Mouse (Mus musculus): ENCODE measurements around the gene Tas1r3. TPM values are rescaled to one million over a fixed set of nuclear protein-coding genes. Genes with fewer than 3 reads are reported as not detected.

Gene Tas1r3
- total and polyA plus RNA-seq, 3 experiments: 0.62 to 54.9 (median 1.1) TPM

DNA sequence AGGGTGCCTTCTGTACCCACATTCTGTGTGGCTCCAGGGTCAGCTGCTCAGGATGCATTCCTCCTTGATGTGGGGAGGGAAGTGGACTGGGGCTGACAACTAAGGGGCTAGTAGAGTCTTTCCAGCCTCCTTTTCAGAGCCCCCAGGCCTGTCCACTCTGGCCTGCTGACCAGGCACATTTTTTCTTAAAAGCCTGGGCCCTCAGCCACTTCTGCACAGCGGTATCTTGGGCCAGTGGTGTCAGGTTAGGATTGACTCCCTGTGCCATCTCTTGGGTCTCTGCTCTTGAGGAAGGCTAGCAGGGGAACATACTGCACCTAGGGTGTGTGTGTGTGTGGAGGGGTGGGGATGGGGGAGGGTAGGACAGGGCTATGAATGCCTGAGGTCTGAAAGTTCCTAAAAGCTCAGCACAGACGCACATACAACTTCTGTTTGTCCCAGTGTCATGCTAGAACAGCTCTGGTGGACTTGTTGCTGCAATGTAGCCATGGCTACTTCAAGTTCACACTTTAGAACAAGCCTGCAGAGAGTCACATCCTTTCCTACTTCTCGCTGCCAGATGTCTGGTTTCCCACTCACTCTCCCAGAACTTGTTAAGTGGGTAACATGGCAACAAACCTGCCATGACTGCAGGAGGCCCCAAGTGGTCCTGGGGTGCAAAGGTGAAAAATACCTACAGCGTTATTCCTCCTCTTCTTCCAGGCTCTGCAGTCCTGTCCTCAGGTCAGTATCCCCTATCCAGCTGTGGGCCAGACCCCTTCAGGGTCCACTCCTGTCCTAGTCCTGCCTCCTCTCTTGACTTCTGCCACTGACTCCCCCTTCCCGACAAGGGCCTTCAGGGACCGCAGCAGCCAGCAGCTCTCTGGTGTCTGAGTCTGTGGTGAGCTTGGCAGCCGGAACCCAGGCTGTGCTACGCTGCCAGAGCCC is 22.8 kb downstream of the Tas1r3 start:
- Histone ChIP-seq H3K36me3 (ENCODE audit: control insufficient read depth in 1 of 2, insufficient read depth in 2 of 2, low read length in 2 of 2) (no peaks in the 10 kb centered on the region; a peak in 1 of 4 replicates), H3K4me3 (ENCODE audit: control insufficient read depth in 1 of 2, insufficient read depth in 1 of 2, low read depth in 2 of 2, low read length in 2 of 2) (peak overlapping the region; percentile 78 to 91), H3K9me3 (replicated peaks; ENCODE audit: insufficient read depth, low read length) (no peaks in the 10 kb centered on the region), H3K27ac (ENCODE audit: control insufficient read depth, low read depth, low read length) (peak overlapping the region; percentile 38; the same call in 1 of the 2 replicates), H3K79me2 (ENCODE audit: control insufficient read depth, insufficient read depth, low read length, poor library complexity) (peaks cover 2% of the 10 kb centered on the region; the same call in 1 of the 2 replicates), H3K4me1 (ENCODE audit: control insufficient read depth in 1 of 2, insufficient read depth in 2 of 2, low read length in 2 of 2) (0 out of 4 replicates have a peak, but pooled peaks cover 0 to 3% of the 10 kb centered on the region in 2 experiments), H3K9ac (ENCODE audit: control insufficient read depth, low read depth, low read length, poor library complexity, severe bottlenecking) (peak overlapping the region; percentile 83), H3K27me3 (ENCODE audit: control insufficient read depth in 1 of 2, insufficient read depth in 2 of 2, low read length in 2 of 2) (no peaks in the 10 kb centered on the region)
- peak; percentile 52 for DNase-seq (ENCODE audit: low read depth, low spot score)
- 0 out of 2 replicates have a peak, but pooled peaks have one; percentile 13 for TF ChIP-seq MAX (IDR thresholded peaks at IDR 0.05; ENCODE audit: low read length)
- no peak for TF ChIP-seq ZMIZ1 (IDR thresholded peaks at IDR 0.05; ENCODE audit: low read depth, low read length)

DNA sequence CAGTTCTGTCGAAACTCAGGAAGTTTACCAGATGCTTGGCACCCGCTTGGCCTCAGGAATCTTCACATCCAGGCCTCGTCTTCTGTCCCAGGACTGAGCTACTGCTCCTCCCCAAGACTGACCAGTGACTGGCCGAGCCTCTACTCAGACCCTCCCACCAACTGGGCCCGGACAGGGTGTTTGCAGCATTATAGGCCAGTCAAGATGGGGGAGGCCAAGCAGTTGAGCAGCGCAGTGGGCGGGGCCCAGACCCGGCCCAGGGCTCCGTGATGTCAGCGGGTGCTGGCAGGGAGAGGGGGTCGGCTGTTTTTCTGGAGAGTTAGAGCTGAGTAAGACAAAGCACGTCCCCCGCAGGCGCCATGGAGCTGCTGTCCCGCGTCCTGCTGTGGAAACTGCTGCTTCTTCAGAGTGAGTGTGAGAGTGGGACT is 23.7 kb downstream of the Tas1r3 start, which contains the start of gene Mxra8:
Gene Mxra8, plus strand, starts transcription at position 198 of the 428 bp plus-strand sequence.
- Histone ChIP-seq H3K27me3 (ENCODE audit: control insufficient read depth in 1 of 2, insufficient read depth in 2 of 2, low read length in 2 of 2) (no peaks in the 10 kb centered on the region), H3K36me3 (ENCODE audit: control insufficient read depth in 1 of 2, insufficient read depth in 2 of 2, low read length in 2 of 2) (no peaks in the 10 kb centered on the region; a peak in 1 of 4 replicates), H3K9ac (ENCODE audit: control insufficient read depth, low read depth, low read length, poor library complexity, severe bottlenecking) (peak within 1 kb of the TSS; percentile 83), H3K9me3 (replicated peaks; ENCODE audit: insufficient read depth, low read length) (no peaks in the 10 kb centered on the region), H3K27ac (ENCODE audit: control insufficient read depth, low read depth, low read length) (0 out of 2 replicates have a peak within 1 kb of the TSS, but pooled peaks have one; percentile 38), H3K4me1 (ENCODE audit: control insufficient read depth in 1 of 2, insufficient read depth in 2 of 2, low read length in 2 of 2) (0 out of 4 replicates have a peak, but pooled peaks cover 0 to 3% of the 10 kb centered on the region in 2 experiments), H3K79me2 (ENCODE audit: control insufficient read depth, insufficient read depth, low read length, poor library complexity) (peaks cover 2% of the 10 kb centered on the region; the same call in 1 of the 2 replicates), H3K4me3 (ENCODE audit: control insufficient read depth in 1 of 2, insufficient read depth in 1 of 2, low read depth in 2 of 2, low read length in 2 of 2) (peak within 1 kb of the TSS; percentile 78 to 91)
- DNase-seq (ENCODE audit: low read depth, low spot score): no peak
- no peak for TF ChIP-seq POLR2AphosphoS5 (IDR thresholded peaks at IDR 0.05; ENCODE audit: borderline replicate concordance, low read depth, low read length)

DNA sequence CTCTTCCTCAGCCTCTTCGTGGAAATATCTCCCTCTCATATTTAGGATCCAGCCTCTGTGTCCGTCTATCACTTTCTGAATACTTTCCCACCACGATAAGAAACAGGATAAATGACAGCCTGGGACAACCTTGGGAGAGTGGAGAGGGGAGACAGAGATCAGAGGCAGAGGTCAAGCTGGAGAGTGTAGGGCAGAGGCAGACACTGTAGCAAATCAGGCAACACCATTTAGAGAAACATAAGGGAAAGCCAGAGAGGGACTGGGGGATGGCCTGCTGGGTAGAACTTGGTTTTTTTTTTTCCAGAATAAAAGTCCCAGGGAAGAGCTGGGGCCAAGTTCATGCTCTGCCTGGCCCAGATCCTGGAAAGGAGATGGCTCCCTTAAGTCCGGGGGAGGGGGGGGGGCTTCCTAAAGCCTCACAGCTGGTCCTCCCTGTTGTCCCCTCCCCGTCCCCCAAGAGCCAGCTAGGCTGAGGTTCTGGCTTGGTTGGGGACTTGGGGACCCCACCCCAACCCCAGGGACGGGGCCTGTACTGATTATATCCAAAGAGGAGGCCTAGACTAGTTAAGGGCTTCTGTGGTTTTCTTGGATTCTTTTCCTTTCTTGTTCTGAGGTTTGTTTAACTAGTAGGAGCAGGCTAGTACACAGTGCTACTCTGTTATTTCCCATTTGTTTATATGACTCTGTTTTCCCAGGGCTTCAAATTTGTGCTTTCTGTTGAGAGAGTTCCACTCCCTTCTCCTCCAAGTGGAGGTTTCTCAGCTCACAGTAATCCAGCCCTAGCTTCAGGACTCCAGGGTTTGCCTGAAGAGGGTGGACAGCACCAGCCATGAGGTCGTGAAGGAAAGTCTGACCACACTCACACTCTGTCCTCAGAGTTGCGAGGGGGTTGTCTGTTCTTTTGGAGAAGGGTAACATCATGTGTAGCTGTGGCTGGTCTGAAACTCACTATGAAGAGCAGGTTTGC is 24.7 kb downstream of the Tas1r3 start:
- Histone ChIP-seq H3K27me3 (ENCODE audit: control insufficient read depth in 1 of 2, insufficient read depth in 2 of 2, low read length in 2 of 2) (no peaks in the 10 kb centered on the region), H3K36me3 (ENCODE audit: control insufficient read depth in 1 of 2, insufficient read depth in 2 of 2, low read length in 2 of 2) (no peaks in the 10 kb centered on the region; a peak in 1 of 4 replicates), H3K4me3 (ENCODE audit: control insufficient read depth in 1 of 2, insufficient read depth in 1 of 2, low read depth in 2 of 2, low read length in 2 of 2) (no peak overlapping the region), H3K4me1 (ENCODE audit: control insufficient read depth in 1 of 2, insufficient read depth in 2 of 2, low read length in 2 of 2) (0 out of 4 replicates have a peak, but pooled peaks cover 0 to 3% of the 10 kb centered on the region in 2 experiments), H3K27ac (ENCODE audit: control insufficient read depth, low read depth, low read length) (no peak overlapping the region), H3K9me3 (replicated peaks; ENCODE audit: insufficient read depth, low read length) (no peaks in the 10 kb centered on the region), H3K9ac (ENCODE audit: control insufficient read depth, low read depth, low read length, poor library complexity, severe bottlenecking) (no peak overlapping the region), H3K79me2 (ENCODE audit: control insufficient read depth, insufficient read depth, low read length, poor library complexity) (peaks cover 3% of the 10 kb centered on the region)
- no peak for DNase-seq (ENCODE audit: low read depth, low spot score)
- TF ChIP-seq TBP (IDR thresholded peaks at IDR 0.05; ENCODE audit: low read depth, low read length) (no peak), MEF2A (IDR thresholded peaks at IDR 0.05; ENCODE audit: extremely low read depth, insufficient replicate concordance, low read depth, low read length, poor library complexity, severe bottlenecking) (no peak), GABPA (IDR thresholded peaks at IDR 0.05; ENCODE audit: low read depth, low read length) (no peak), ZC3H11A (IDR thresholded peaks at IDR 0.05; ENCODE audit: low read depth, low read length) (no peak), E2F4 (IDR thresholded peaks at IDR 0.05; ENCODE audit: borderline replicate concordance, low read depth, low read length) (no peak), ZNF384 (IDR thresholded peaks at IDR 0.05; ENCODE audit: low read depth, low read length) (no peak), MAFK (IDR thresholded peaks at IDR 0.05; ENCODE audit: borderline replicate concordance, low read depth, low read length) (no peak)

Data from MEL (cell line).